Mouse (Mus musculus): ENCODE data around the gene Cox20.

DNA sequence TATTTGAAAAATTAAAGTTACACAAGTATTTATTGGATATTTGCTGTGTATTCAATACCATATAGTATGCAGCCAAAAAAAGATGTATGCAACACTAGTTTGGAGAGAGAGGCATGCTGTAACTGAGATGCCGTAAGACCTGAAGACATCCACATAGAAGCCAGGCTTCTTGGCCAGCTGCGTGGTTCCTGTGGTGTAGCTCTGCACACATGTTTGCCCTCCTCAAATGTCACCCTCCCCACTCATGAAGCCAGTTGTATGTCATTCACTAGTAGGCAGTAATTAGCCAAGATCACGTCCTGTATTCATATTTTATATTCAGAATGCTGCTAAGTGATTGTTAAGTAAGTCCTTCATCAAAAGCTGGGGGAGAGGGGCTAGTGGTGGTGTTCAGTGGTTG is 22.5 kb downstream of the Cox20 start:
- TF ChIP-seq CTCF (IDR thresholded peaks at IDR 0.05; ENCODE audit: low read depth): no peak
- TF ChIP-seq EP300 (optimal IDR thresholded peaks at IDR 0.05): no peak
